Mouse (Mus musculus) lung, adult 2 months (tissue): ENCODE results near the gene Trim71. TPM values are rescaled to one million over a fixed set of nuclear protein-coding genes. Genes with fewer than 3 reads are reported as not detected.
A peak's percentile ranks its signal among the peaks of the same experiment; 100 is the strongest.
"Not testable (repeated sequence)": the region's sequence is repeated elsewhere in the genome, so short reads cannot be mapped to it uniquely, and the experiment has no call there.

ENCODE experiments used
- DNase-seq: peaks from one replicate; pipeline ENCODE4 v3.0.0; 2022
- H3K4me1 ChIP-seq: fragments of 200-500 bp; 2 replicates; pipeline ENCODE4 v1.6.1; 2011; ENCODE audit warnings: low read length; ENCODE audit not compliant: control insufficient read depth, insufficient read depth
- H3K4me3 ChIP-seq: fragments of 200-500 bp; replicated peaks from 2 replicates; pipeline ENCODE3; 2011; ENCODE audit warnings: low read depth, mild to moderate bottlenecking, control low read depth, low read length; ENCODE audit errors: extremely low read depth
- CTCF ChIP-seq: fragments of 200-500 bp; IDR thresholded peaks from 2 replicates; pipeline ENCODE4 v1.5.1; 2011; ENCODE audit warnings: mild to moderate bottlenecking, low read length, control low read depth; ENCODE audit not compliant: insufficient read depth
- POLR2A ChIP-seq: fragments of 200-500 bp; IDR thresholded peaks from 2 replicates; pipeline ENCODE4 v1.6.1; 2011; ENCODE audit warnings: low read depth, mild to moderate bottlenecking, control low read depth, low read length, borderline replicate concordance; ENCODE audit errors: extremely low read depth
- WGBS: fragments of 180-500 bp; shearing (Covaris S2); methylation state at CpG from one replicate; pipeline ENCODE4 v1.1.7; 2018; 5-methylcytosine and 5-hydroxymethylcytosine counted together
- polyA plus RNA-seq: library from polyadenylated mRNA; depleted of rRNA; stranded (reverse); fragments of >200 nt; gene quantifications from 2 replicates; pipeline ENCODE4 v1.2.3, GENCODE M21; 2012

Trim71 gene
- polyA plus RNA-seq, 1 experiment: 0.08 TPM

GRCm38 (mm10) chr9:114527992-114528679, 36.0 kb downstream of the Trim71 start:
- H3K4me3 ChIP-seq: no peak overlapping the region
- no peak for DNase-seq
- no peak for TF ChIP-seq CTCF
- TF ChIP-seq POLR2A: no peak
- peaks cover 2% of the 10 kb centered on the region; the same call in 1 of the 2 replicates for H3K4me1 ChIP-seq
- WGBS: 35% methylated on average over 17 of the region's 17 CpGs

DNA sequence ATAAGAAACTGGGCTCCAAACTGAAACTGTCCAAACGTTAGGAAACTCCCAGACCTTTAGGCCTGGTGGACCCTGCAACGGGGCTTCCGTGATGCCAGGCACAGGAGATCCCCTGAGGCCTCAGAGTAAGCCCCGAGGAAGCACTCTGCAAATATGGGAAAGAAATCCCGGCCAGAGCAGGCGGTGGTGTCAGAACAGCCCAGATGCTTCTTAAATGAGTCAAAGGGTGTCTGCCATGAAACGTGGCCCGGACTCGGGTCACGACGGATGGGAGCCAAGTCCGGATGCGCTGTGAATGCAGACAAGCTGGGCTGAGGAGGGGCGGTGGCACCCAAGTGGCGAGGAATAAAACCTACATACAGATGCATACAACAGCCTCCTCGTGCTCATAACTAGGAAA, 37.1 kb downstream of the Trim71 start:
- peak overlapping the region; percentile 18 for H3K4me3 ChIP-seq
- no peak for TF ChIP-seq CTCF
- TF ChIP-seq POLR2A: no peak
- peak; percentile 48 for DNase-seq
- WGBS: 5% methylated on average over 16 of the region's 16 CpGs
- peaks cover 2% of the 10 kb centered on the region; the same call in 1 of the 2 replicates for H3K4me1 ChIP-seq

- Histone ChIP-seq H3K4me3 (no peak overlapping the region), H3K4me1 (peaks cover 2% of the 10 kb centered on the region; the same call in 1 of the 2 replicates)
- DNase-seq: peak; percentile 27
- WGBS: 60% methylated on average over 8 of the region's 8 CpGs
- no peak for TF ChIP-seq POLR2A
- TF ChIP-seq CTCF: no peak
Measured at GRCm38 (mm10) chr9:114526581-114526980, 37.6 kb downstream of the Trim71 start.

DNA sequence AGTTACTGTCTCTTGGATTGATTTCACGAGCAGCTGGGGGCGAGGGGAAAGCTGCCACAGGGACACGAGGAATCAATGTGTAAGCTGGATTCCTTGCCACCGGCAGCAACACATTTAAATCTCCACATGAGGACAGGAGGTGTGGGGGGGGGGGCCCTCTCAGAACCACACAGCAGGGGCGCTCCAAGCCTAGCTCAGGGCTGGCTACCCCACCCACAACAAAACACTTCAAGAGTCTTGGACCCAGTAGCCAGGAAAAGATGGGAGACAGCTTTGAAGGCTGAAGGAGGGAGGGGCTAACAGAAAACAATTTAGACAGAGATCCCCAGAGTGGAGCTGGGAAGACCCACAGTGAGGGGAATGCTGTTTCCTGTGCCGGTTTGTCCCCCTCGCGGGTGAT, 38.3 kb downstream of the Trim71 start:
- TF ChIP-seq CTCF (no peak), POLR2A (no peak)
- peaks cover 2% of the 10 kb centered on the region; the same call in 1 of the 2 replicates for H3K4me1 ChIP-seq
- DNase-seq: no peak
- no peak overlapping the region for H3K4me3 ChIP-seq
- WGBS: 36% methylated on average over 8 of the region's 8 CpGs

- no peak for DNase-seq
- 82% methylated on average over 15 of the region's 15 CpGs for WGBS
- no peak for TF ChIP-seq POLR2A
- TF ChIP-seq CTCF: no peak
- Histone ChIP-seq H3K4me1 (peaks cover 2% of the 10 kb centered on the region; the same call in 1 of the 2 replicates), H3K4me3 (no peak overlapping the region)
Measured at GRCm38 (mm10) chr9:114525073-114525633, 39.0 kb downstream of the Trim71 start.

DNA sequence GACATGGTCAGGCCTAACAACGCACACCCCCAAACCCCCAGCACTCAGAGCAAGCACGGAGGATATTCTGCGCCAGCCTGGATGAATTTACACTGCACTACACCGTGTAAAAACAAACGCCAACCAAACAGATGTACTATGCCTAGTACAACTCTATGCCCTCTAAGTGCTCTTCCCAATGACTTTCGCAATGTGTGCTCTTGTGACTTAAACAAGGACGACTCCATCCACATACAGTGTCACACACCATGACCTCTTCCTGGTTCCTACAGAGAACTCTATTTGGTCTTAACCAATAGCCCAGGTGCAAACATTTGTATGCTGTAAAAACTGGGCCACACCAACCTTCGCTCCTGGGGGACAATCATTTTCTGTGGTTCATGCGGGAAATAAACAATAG, 41.7 kb downstream of the Trim71 start:
- no peak overlapping the region for H3K4me3 ChIP-seq
- WGBS: 71% methylated on average over 9 of the region's 9 CpGs
- no peak for DNase-seq
- TF ChIP-seq CTCF: no peak
- H3K4me1 ChIP-seq: peaks cover under 1% of the 10 kb centered on the region; the same call in 1 of the 2 replicates

DNA sequence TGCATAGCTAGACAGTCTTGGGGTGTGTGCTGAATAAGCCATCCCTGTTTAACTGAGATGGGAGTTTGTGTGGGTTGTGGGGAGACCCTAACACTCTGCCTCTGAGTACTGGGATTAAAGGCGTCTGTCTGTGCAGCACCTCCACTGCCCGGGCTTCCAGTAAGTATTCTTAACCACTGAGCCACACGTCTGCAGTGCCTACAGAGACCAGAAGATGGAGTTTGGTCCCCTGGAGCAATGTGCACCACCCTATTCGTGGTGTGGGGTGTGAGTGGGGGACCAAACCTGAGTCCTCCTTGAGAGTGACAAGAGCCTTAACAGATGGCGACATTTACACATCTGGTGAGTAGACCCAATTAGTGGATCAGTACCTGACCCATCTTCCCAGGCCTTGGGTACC, 42.1 kb downstream of the Trim71 start:
- 49% methylated on average over 5 of the region's 5 CpGs for WGBS
- TF ChIP-seq POLR2A: no peak
- no peak for TF ChIP-seq CTCF
- no peaks in the 10 kb centered on the region; the same call in 1 of the 2 replicates for H3K4me1 ChIP-seq
- H3K4me3 ChIP-seq: no peak overlapping the region
- DNase-seq: no peak

DNA sequence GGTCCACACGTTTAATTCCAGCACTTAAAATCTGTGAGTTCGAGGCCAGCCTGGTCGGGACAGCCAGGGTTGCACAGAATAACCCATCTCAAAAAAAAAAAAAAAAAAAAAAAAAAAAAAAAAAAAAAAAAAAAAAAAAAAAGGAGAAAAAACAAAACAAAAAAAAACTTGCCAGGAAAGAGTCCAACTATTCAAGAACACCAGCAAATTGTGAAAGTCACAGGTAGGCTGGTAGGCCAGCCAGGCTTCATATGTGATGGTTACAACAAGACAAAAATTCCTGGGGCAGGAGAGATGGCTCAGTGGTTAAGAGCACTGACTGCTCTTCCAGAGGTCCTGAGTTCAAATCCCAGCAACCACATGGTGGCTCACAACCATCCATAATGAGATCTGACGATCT, 43.6 kb downstream of the Trim71 start:
- not testable (repeated sequence) for DNase-seq, H3K4me3 ChIP-seq, H3K4me1 ChIP-seq
- WGBS: 72% methylated on average over 4 of the region's 4 CpGs

- Histone ChIP-seq H3K4me3 (no peak overlapping the region), H3K4me1 (0 out of 2 replicates have a peak, but pooled peaks cover 3% of the 10 kb centered on the region)
- DNase-seq: no peak
- TF ChIP-seq POLR2A (no peak), CTCF (no peak)
- WGBS: 59% methylated on average over 9 of the region's 9 CpGs
Measured at GRCm38 (mm10) chr9:114518812-114519477, 45.2 kb downstream of the Trim71 start.
